Mouse (Mus musculus): ENCODE results near the gene Pou2f2.

DNA sequence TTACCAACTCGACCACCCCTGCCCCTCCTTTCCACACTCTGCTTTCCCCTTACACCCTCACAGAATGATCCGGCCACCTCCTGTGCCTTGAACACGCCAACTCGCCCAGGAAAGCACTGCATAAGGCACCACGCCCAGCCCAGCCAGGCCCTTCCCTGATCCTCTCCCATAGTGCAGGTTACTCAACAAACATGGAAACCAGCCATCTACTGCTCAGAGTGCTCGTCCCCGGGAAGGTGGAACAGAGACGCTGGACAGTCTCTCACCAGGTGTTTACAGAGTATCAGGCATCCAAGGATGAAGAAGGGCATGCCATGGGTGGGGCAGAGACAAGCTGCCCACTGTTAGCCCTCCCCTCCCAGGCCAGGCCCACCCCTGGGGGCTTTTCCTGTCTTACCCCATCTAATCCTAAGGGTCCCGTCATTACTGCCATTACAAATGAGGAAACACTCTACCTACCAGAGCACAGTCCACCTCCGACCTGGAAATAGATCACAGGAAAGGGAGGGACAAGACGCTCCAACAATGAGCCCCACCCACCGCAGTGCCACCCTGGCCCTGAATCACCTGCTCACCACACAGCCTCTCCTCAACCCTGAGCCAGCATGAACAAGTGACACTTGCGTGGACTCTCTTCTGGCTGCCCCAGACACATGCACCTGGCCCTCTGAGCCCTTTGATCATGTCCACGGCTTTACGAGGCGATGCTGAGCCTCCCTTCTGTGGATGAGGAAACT is 26.7 kb upstream of the Pou2f2 start:
- no peak for TF ChIP-seq CTCF (IDR thresholded peaks at IDR 0.05; ENCODE audit: low read depth)
- no peak for TF ChIP-seq EP300 (optimal IDR thresholded peaks at IDR 0.05)
